Mouse (Mus musculus) ES-E14 (cell line): ENCODE measurements at regions not wholly inside any gene's neighbourhood (a gene's known extent, or its start where the extent isn't known, plus 50 kb on each side); places are given as distances from the start of the nearest gene placed in this dataset.

Experiments used
- CHD2 ChIP-seq: IDR thresholded peaks from 2 replicates; pipeline ENCODE4 v1.6.1; 2014; ENCODE audit warnings: mild to moderate bottlenecking, low read depth, low read length, inconsistent platforms
- HCFC1 ChIP-seq: IDR thresholded peaks from 2 replicates; pipeline ENCODE4 v1.6.1; 2012; ENCODE audit warnings: low read length, inconsistent platforms, borderline replicate concordance; ENCODE audit not compliant: insufficient read depth

GRCm38 (mm10) chr1:92331559-92332247, 136.2 kb upstream of the Hdac4 start:
- TF ChIP-seq HCFC1 (no peak), CHD2 (no peak)
